Mouse (Mus musculus): Measurements from ENCODE around the gene Flcn. TPM values are rescaled to one million over a fixed set of nuclear protein-coding genes. Genes with fewer than 3 reads are reported as not detected.

Gene Flcn
- total and polyA plus RNA-seq, 3 experiments: 45.1 to 88.0 (median 71.5) TPM

GRCm38 (mm10) chr11:59805256-59805655 is 4.6 kb downstream of the Flcn start:
- no peak for DNase-seq

DNA sequence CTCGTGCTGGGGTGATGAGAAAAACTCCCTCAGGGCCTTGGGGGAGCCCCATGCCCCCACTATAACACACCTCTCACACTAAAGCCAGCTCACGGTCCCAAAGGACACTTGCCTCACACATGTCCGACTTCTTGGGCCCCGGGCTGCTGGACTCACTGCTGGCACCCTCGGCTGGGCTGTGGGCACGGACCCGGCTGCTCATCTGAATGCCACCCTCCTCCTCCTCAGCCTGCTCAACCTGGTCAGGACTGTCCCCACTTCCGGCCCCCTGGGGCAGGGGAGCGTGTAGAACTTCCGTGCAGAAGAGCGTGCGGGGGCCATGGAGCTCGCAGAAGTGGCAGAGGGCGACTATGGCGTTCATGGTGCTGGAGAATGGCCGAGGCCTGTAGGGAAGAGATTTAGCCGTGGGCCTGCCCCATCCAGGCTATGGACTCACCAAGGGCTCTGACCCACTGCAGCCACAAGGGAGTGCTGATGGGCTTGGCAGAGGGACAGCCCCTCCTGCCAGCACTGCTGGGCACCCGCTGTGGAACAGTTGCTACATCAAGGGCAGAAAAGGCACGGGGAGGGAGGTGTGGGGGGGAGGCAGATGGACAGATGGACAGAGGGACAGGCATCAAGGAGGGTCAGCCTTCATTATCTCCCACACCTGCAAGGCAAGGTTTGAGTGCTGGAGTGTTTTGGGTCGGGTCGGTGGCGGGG is 5.3 kb downstream of the Flcn start:
- DNase-seq: peak; percentile 50

GRCm38 (mm10) chr11:59803516-59803915 is 6.3 kb downstream of the Flcn start:
- no peak for DNase-seq

DNA sequence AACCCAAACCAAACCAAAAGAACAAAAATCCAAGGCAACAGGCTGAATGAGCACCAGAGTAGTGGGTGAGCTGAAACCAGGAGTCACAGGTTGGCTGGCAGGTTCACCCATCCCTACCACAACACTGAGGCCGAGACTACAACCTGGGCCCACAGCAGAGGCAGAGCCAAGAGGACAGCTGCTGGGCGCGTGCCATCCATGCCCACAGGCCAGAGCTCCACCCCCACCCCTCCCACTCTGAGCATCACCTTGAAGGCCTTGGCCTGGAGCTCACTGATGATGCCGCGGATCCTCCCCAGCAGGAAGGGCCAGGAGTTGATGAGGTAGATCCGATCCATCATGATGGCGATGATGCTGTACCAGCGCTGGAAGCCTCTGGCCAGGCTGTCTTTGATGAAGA is 7.9 kb downstream of the Flcn start:
- DNase-seq: no peak

DNA sequence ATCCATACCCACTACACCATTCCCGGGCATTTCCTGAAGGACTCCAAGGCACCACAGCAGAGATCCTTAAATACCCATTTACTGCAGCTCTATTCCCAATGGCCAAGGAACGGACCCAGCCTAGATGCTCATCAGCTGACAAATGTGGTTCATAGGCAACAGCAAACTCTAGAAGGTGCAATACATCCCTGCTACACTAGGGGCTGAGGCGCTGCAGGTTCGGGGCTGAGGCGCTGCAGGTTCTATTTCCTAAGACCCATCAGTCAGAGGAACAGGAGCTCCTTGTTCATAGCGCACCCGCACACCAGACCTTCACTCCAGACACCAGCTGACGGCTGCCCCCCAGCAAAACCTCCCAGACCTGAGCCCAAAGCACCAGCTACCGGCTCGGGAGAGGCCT is 9.4 kb downstream of the Flcn start:
- no peak for DNase-seq

GRCm38 (mm10) chr11:59793390-59793789 is 16.4 kb downstream of the Flcn start:
- DNase-seq: no peak

DNA sequence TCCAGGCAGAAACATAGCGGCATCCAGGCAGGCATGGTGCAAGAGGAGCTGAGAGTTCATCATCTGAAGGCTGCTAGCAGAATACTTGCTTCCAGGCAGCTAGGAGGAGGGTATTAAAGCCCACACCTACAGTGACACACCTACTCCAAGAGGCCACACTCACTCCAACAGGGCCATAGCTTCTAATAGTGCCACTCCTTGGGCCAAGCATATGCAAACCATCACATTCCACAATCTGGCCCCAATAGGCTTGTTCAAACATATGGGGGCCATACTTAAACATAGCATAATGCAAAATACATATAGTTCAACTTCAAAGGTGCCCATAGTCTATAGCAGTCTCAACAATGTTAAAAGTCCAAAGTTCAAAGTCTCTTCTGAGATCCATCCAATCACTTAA is 20.5 kb downstream of the Flcn start:
- no peak for DNase-seq

GRCm38 (mm10) chr11:59787199-59787781 is 22.5 kb downstream of the Flcn start, which contains the start of gene Pld6:
Gene Pld6, minus strand, starts transcription at chr11:59787645.
- peak; percentile 78 for DNase-seq

GRCm38 (mm10) chr11:59786444-59787198 is 23.2 kb downstream of the Flcn start:
- peak; percentile 48 for DNase-seq

DNA sequence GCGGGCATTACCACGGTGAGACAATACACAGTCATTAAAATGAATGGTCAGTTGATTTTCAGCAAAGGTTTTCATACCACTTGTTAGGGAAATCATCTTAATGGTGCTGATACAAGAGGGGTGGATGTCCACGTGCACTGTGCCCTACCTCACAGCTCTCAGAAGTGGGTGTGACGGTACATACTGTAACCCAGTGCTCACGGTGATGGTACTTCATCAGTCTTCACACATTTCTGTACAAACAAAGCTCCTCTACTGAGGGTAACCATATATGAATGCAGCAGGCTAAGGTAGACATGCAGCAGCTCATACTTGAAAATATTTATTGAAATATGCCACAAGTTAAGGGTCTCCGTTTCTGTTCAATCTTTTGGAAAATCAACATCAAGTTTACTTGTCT is 26.2 kb downstream of the Flcn start:
- no peak for DNase-seq

DNA sequence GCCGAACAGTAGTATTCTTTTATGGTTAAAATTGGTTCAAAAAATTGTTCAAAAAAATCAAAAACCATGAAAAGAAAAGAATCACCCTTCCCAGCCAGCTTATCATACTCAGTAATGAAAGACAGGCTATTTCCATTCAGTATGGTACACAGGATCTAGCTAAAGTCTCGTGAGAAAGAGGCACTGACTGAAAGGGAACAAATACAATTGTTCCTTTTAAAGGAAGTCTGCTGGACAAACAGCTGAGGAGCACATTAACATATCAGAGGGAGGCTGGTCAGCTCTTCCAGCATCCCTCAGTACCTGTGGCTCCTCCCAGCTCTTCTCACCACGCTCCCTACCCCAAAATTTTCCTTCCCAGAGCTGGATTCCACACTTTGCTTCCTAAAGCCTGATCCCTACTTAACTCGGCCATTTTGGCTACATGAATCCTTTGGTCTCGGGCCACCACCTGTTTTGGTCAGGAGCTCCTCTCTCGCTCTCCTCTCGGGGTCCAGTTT is 27.7 kb downstream of the Flcn start:
- no peak for DNase-seq

DNA sequence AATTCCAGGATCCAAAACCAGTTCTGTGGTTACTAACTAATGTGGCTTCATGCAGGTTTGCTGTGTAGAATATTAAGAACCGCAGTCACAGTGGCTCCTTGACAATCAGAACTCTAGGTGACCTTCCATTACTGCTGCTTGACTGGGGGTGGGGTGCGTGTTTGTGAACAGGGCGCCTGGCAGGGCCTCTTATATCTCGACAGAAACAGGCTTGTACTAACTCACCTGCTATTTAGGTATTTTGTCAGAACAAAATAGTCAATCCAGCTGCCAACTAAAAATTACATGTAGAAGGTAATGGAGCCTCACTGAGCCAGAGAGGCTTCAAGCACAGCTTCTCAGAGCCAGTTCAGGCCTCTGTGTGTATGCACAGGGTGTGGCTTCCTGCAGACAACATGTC is 29.6 kb downstream of the Flcn start:
- no peak for DNase-seq

GRCm38 (mm10) chr11:59779406-59779805 is 30.4 kb downstream of the Flcn start:
- DNase-seq: no peak

- no peak for DNase-seq
Observed at GRCm38 (mm10) chr11:59778874-59779223, 31.0 kb downstream of the Flcn start.

- DNase-seq: peak; percentile 81
Observed at GRCm38 (mm10) chr11:59778181-59778873, 31.5 kb downstream of the Flcn start.

GRCm38 (mm10) chr11:59777259-59777658 is 32.6 kb downstream of the Flcn start:
- no peak for DNase-seq

DNA sequence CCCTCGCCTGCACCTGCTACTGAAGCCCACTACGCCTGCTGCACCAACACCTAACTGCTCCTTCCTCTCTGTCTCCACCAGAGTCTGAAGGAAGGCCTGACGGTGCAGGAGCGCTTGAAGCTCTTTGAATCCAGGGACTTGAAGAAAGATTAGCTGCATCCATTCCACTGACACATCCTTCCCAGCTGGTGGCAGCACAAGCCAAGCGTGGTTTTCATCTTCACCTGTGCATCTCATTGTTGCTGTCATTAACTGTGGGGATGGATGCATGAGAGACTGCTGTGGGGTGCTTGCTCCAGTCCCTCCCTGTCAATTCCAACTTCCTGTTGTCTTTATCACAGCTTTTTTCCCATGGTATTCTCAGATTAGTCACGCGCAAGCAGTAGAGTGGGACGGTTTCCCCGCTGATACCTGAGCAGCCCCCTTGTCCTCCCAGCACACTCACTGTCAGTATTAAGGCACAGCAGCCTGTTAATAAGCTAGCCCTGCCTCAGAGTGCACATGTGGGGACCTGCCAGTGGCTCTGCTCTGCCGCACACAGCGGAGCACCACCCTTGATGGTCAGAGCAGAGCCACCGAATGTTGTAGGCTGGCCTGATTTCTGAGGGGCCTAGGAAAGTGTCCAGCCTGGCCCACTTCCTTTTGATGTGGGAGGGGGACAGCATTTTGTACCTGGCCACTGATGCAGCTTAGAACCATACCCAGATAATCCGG is 34.2 kb downstream of the Flcn start:
- no peak for DNase-seq

DNA sequence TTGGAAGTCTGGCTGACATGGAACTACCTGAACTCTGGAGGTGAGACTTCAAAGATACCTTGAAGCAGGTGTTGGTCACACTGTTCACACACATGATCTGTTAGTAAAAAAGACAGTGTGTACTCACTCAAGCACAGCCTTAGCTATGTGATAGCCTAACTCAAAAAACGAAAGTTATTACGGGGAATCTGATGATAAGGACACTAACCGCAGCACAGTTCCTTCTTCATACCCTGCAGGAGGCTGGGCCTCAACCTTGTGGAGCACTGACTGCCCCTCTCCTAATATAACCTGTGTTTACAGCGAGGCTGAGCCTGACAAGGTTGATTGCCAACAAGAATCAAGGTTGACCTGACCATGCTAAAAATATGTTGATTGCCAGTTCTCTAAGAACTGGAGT is 35.3 kb downstream of the Flcn start:
- no peak for DNase-seq

DNA sequence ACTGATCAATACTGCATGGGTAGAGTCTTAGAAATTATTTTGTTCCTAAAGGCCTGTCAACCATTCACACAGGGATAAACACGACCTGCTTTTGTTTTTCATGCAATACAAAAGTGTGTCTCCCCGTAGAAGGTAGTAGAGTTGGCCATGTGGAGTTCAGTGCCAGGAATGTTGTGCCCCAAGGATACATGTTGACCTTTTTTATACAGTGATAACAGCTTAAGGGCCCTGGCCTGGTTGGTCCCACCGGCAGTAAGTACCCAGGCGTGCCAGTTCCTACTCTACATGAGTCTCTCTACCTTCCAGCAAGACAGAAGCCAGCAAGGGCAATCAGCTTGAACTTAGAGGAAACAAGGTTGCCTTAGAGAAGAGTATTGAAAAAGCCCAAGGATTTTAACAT is 36.9 kb downstream of the Flcn start:
- DNase-seq: peak; percentile 30

GRCm38 (mm10) chr11:59772291-59772690 is 37.5 kb downstream of the Flcn start:
- DNase-seq: no peak

DNA sequence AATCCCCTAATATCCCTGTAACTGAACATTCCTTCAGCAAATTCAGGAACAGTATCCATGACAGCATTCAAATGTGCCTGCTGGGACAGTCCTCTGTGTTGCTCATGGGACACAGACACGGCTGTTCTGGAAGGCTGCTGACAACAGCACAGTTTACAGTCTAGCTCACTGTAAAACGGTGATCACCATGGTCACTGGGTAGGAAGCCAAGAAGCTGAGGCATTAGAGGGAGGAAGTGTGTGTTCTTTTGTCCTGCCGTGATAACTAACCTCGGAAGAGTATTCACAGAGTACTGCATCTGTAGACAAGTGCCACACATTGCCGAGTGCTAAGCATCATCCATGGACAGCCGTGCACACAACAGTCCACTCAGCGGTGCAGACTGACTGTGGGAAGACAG is 39.1 kb downstream of the Flcn start:
- DNase-seq: no peak

DNA sequence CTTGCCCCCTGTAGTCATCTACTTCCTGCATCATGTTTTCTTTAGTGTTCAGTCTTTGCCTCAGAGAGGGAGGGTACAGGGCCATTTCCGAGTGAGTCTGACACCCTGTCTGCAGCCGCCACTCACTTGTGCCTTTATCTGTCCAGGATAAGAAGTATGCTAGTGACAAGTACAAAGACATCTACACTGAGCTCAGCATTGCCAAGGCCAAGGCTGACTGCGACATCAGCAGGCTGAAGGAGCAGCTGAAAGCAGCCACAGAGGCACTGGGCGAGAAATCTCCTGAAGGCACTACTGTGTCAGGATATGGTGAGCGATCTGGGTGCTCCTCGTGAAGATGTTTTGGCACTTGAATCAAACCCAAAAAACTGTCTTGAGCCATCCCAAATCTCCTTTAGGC is 40.1 kb downstream of the Flcn start:
- peak; percentile 56 for DNase-seq
